Mouse (Mus musculus) neural tube, embryonic 15.5 days (tissue): ENCODE measurements around the gene Lypla2. TPM values are rescaled to one million over a fixed set of nuclear protein-coding genes. Genes with fewer than 3 reads are reported as not detected.
A peak's percentile ranks its signal among the peaks of the same experiment; 100 is the strongest.
"Not testable (repeated sequence)": the region's sequence is repeated elsewhere in the genome, so short reads cannot be mapped to it uniquely, and the experiment has no call there.

ENCODE experiments used
- ATAC-seq: fragments of 200-750 bp; cut with Nextera tagmentation; 2 replicates; pipeline ENCODE4 v1.8.0; 2017; ENCODE audit warnings: mild to moderate bottlenecking, moderate TSS enrichment, moderate library complexity; ENCODE audit not compliant: low FRiP score
- H3K27ac ChIP-seq: fragments of 300-500 bp; sonication (generic); replicated peaks from 2 replicates; pipeline ENCODE4 v1.5.1; 2015; ENCODE audit warnings: mild to moderate bottlenecking, inconsistent platforms
- H3K27me3 ChIP-seq: fragments of 300-500 bp; sonication (generic); replicated peaks from 2 replicates; pipeline ENCODE4 v1.6.1; 2015; ENCODE audit warnings: inconsistent platforms
- H3K36me3 ChIP-seq: fragments of 300-500 bp; sonication (generic); 2 replicates; pipeline ENCODE4 v1.6.1; 2015; ENCODE audit warnings: inconsistent platforms
- H3K4me1 ChIP-seq: fragments of 300-500 bp; sonication (generic); 2 replicates; pipeline ENCODE4 v1.6.1; 2015; ENCODE audit warnings: inconsistent platforms
- H3K4me2 ChIP-seq: fragments of 300-500 bp; sonication (generic); 2 replicates; pipeline ENCODE4 v1.6.1; 2015; ENCODE audit warnings: inconsistent platforms, mild to moderate bottlenecking, moderate library complexity
- H3K4me3 ChIP-seq: fragments of 300-500 bp; sonication (generic); replicated peaks from 2 replicates; pipeline ENCODE4 v1.5.1; 2015; ENCODE audit warnings: mild to moderate bottlenecking, inconsistent platforms
- H3K9ac ChIP-seq: fragments of 300-500 bp; sonication (generic); replicated peaks from 2 replicates; pipeline ENCODE4 v1.6.1; 2015; ENCODE audit warnings: mild to moderate bottlenecking, inconsistent platforms
- H3K9me3 ChIP-seq: fragments of 300-500 bp; sonication (generic); replicated peaks from 2 replicates; pipeline ENCODE4 v1.6.1; 2016; ENCODE audit warnings: inconsistent platforms
- WGBS: fragments of 180-500 bp; shearing (Covaris S2); methylation state at CpG from one replicate; pipeline ENCODE4 v1.1.7; 2015; ENCODE audit warnings: mixed read lengths; 5-methylcytosine and 5-hydroxymethylcytosine counted together
- polyA plus RNA-seq: library from polyadenylated mRNA; unstranded; fragments of >200 nt; fragmentation: Nextera tagmentation; extraction: Ambion mirVana; gene quantifications from 2 replicates; pipeline ENCODE4 v1.2.1, GENCODE M21; 2015

The Lypla2 gene
- polyA plus RNA-seq, 1 experiment from 2014 or later: 211 TPM

DNA sequence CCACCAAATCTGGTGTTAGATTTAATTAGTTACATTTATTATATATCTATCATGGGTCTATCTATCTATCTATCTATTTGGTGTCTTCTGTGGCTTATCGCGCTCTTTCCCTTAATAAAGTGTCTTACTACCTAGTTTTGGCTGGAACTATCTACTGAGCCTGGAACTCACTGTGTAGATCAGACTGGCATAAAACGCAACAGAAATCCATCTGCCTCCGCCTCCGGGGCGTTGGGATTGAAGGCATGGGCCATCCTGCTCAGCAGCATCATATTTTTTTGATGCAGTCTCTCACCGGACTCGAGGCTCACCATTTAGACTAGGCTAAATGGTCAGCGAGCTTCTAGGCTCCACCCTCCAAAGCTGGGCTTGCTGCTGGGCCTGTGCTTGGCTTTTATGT, 15.3 kb upstream of the Lypla2 start:
- ATAC-seq: 0 out of 2 replicates have a peak, but pooled peaks have one; percentile 6
- H3K36me3 ChIP-seq: peaks cover 19% of the 10 kb centered on the region
- peak overlapping the region; percentile 88 for H3K4me2 ChIP-seq
- peak overlapping the region; percentile 93 for H3K27ac ChIP-seq
- H3K9me3 ChIP-seq: no peaks in the 10 kb centered on the region
- H3K9ac ChIP-seq: peak overlapping the region; percentile 89
- peak overlapping the region; percentile 95 for H3K4me3 ChIP-seq
- H3K27me3 ChIP-seq: no peaks in the 10 kb centered on the region
- 69% methylated on average over 9 of the region's 9 CpGs for WGBS
- H3K4me1 ChIP-seq: peaks cover 26% of the 10 kb centered on the region

DNA sequence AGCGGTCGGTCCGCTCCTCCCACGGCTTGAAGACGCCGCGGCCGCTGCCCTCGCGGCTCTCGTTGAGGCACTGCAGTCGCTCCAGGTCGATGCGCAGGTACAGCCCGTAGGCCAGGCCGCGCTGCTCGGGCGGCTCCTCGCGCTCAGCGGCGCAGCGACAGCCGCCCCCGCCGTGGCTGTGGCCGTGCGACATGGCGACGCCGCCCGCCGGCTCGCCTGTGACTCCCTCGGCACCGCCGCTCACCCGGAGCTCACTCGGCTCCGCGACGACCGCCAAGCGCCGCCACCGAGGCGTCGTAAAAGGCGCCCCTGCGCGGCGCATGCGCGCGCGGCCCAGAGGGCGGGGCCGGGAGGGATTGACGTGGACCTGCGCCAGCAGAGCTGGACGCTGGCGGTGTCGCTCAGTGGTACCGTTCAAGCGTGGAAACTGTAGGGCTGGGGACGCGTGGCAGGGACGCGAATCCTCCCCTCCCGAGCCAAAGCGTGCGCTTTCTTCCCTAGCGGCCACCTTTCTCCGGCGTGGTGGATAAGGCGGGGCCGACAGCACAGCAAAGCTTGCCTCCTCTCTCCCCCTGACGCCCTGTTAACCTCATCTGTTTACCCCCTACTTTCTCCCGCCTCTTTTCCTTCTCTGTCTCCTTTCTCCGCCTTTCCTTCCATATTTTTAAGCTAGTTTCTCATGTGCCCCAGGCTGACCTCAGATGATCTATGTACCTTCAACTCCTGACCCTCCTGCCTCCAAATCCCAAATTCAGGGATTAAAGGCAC, 14.7 kb upstream of the Lypla2 start, which contains the start of gene Pithd1:
Pithd1 (minus strand) TSS at position 322 of the 768 bp plus-strand sequence.
- Histone ChIP-seq H3K4me1 (peaks cover 26% of the 10 kb centered on the region), H3K36me3 (peaks cover 22% of the 10 kb centered on the region), H3K27me3 (no peaks in the 10 kb centered on the region), H3K4me2 (peak within 1 kb of the TSS; percentile 88), H3K9ac (peak within 1 kb of the TSS; percentile 89), H3K4me3 (peak within 1 kb of the TSS; percentile 95), H3K27ac (peak within 1 kb of the TSS; percentile 93), H3K9me3 (no peaks in the 10 kb centered on the region)
- peak; percentile 94 for ATAC-seq
- 1% methylated on average over 57 of the region's 81 CpGs for WGBS

DNA sequence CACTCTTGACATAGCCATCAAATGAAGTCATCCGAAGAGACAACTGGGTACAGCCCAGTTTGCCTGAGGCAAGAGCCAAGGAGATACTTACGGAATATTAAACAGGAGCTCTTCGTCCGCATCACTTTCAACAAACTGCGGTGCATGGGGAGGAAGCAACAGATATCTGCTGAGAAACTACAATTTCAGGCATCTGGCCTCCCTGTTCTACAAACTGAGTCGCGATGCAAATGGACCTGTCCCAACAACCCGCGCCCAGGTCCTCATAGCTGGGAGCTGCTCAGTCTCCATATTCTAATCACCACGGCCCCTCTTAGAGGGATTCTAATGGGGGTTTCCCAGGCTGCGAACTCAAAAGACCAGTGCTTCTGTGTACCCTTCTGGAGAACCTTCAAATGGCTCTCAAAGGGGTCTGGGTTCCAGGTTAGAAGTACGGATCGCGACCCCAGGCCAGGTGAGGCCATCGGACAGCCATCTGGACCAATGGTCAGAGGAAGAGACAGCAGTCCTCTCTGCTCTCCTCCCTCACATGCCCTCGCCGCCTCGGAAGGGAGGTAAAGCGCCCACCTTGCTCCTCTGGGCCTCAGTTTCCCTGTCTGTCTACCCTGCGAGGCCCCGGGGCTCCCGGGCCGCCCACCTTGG, 14.0 kb upstream of the Lypla2 start:
- H3K4me3 ChIP-seq: peak overlapping the region; percentile 95
- no peaks in the 10 kb centered on the region for H3K9me3 ChIP-seq
- 5% methylated on average over 22 of the region's 23 CpGs for WGBS
- peak overlapping the region; percentile 88 for H3K4me2 ChIP-seq
- peaks cover 26% of the 10 kb centered on the region for H3K4me1 ChIP-seq
- peak overlapping the region; percentile 93 for H3K27ac ChIP-seq
- peak; percentile 4; the same call in 1 of the 2 replicates for ATAC-seq
- peak overlapping the region; percentile 89 for H3K9ac ChIP-seq
- no peaks in the 10 kb centered on the region for H3K27me3 ChIP-seq
- H3K36me3 ChIP-seq: peaks cover 25% of the 10 kb centered on the region

DNA sequence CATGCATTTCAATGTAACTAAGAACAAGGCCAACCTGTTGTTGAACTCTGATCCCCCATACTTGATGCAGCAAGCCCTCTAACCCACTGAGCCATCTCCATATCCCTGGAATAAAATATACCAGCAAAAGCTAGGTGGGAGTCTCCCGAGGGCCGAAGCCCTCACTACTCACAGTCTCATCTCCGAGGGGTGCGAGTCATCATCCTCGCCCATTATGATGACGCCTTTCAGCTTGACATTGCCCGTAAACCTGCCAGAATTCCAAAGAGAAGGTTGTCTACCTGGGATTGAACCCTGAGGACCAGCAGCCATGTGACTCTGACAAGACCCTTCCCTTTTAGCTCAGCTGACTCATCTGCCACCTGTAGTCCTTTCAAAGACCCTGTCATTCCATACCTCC, 13.3 kb upstream of the Lypla2 start:
- Histone ChIP-seq H3K4me1 (peaks cover 26% of the 10 kb centered on the region), H3K4me3 (peak overlapping the region; percentile 95), H3K9me3 (no peaks in the 10 kb centered on the region), H3K4me2 (peak overlapping the region; percentile 88), H3K36me3 (peaks cover 25% of the 10 kb centered on the region), H3K27ac (no peak overlapping the region), H3K27me3 (no peaks in the 10 kb centered on the region), H3K9ac (peak overlapping the region; percentile 89; the same call in 1 of the 2 replicates)
- no peak for ATAC-seq
- 93% methylated on average over 7 of the region's 7 CpGs for WGBS

DNA sequence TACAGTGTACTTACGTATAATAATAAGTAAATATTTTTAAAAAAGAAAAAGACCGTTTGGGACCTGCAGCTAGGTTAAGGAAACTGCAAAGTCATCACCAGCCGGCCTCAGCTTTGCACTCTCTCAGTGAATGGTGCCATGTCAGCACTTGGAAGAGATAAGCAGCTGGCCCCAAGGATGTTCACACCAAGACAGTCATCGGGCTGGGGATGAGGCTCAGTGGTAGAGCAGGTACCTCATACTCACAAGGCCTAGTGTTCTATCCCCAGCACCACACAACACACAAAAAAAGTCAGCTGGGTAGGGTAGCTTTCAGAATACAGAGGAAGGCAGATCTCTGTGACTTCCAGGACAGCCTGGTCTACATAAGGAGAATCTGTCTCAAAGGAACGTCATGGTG, 12.8 kb upstream of the Lypla2 start:
- H3K36me3 ChIP-seq: peaks cover 25% of the 10 kb centered on the region
- H3K27me3 ChIP-seq: no peaks in the 10 kb centered on the region
- H3K4me2 ChIP-seq: peak overlapping the region; percentile 88; the same call in 1 of the 2 replicates
- H3K27ac ChIP-seq: no peak overlapping the region
- H3K9me3 ChIP-seq: no peaks in the 10 kb centered on the region
- WGBS: 94% methylated on average over 5 of the region's 5 CpGs
- H3K4me1 ChIP-seq: peaks cover 26% of the 10 kb centered on the region
- ATAC-seq: no peak
- no peak overlapping the region for H3K9ac ChIP-seq
- no peak overlapping the region for H3K4me3 ChIP-seq

DNA sequence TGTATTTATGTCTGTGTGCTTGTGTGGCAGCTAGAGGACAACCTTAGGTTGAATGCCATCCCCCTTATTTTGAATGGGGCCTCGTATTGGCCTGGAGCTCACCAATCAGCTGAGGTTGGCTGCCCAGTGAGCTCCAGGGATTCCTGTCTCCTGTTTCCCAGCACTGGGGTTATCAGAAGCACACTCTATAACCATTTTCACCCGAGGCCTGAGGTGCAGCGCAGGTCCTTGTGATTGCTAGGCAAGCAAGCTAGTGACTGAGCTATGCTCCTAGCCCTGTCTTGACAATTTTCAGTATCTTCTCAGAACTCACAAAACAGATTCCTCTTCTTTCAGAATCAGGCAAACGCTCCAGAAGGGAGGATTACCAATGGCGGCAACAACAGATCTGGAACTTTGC, 12.1 kb upstream of the Lypla2 start:
- WGBS: 88% methylated on average over 5 of the region's 5 CpGs
- peaks cover 26% of the 10 kb centered on the region for H3K4me1 ChIP-seq
- H3K9me3 ChIP-seq: no peaks in the 10 kb centered on the region
- H3K9ac ChIP-seq: no peak overlapping the region
- H3K27ac ChIP-seq: no peak overlapping the region
- no peaks in the 10 kb centered on the region for H3K27me3 ChIP-seq
- H3K36me3 ChIP-seq: peaks cover 25% of the 10 kb centered on the region
- no peak for ATAC-seq
- H3K4me3 ChIP-seq: no peak overlapping the region
- no peak overlapping the region for H3K4me2 ChIP-seq

DNA sequence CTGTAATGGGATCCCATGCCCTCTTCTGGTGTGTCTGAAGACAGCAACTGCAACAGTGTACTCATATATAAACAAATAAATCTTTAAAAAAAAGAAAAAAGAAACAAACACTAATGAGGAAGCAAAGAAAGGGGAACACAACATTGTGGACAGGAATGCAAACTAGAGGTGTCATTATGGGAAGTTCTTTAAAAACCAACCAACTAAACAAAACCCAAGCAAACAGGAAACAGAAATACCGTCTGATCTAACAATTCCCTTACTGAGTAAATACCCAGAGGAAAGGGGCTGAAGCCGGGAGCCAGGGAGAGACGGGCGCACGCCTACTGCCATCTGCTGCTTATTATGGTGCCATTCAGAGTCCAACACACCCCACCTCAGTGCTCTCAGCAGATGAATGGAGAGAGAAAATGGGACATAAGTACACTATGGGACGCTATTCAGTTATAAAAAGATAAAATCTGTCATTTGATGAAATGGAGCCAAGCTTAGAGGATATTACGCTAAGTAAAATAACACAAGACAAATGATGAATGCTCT, 9.2 kb upstream of the Lypla2 start:
- no peak for ATAC-seq
- no peak overlapping the region for H3K9ac ChIP-seq
- H3K27ac ChIP-seq: no peak overlapping the region
- 80% methylated on average over 7 of the region's 7 CpGs for WGBS
- H3K4me1 ChIP-seq: peaks cover 19% of the 10 kb centered on the region
- no peaks in the 10 kb centered on the region for H3K27me3 ChIP-seq
- H3K36me3 ChIP-seq: peaks cover 42% of the 10 kb centered on the region
- H3K4me3 ChIP-seq: no peak overlapping the region
- no peaks in the 10 kb centered on the region for H3K9me3 ChIP-seq
- no peak overlapping the region for H3K4me2 ChIP-seq

DNA sequence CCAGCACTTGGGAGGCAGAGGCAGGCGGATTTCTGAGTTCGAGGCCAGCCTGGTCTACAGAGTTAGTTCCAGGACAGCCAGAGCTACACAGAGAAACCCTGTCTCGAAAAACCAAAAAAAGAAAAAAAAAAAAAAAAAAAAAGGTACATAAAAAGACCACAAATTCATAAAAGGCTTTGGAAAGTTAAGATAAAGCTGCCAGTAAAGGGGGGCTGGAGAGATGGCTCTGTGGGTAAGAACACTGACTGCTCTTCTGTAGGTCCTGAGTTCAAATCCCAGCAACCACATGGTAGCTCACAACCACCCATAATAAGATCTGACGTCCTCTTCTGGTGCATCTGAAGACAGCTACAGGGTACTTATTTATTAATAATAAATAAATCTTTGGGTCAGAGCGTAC, 7.8 kb upstream of the Lypla2 start:
- 94% methylated on average over 5 of the region's 5 CpGs for WGBS
- H3K4me1 ChIP-seq, H3K4me3 ChIP-seq, H3K9ac ChIP-seq, H3K27ac ChIP-seq, ATAC-seq, H3K27me3 ChIP-seq, H3K4me2 ChIP-seq, H3K9me3 ChIP-seq: not testable (repeated sequence)
- H3K36me3 ChIP-seq: peaks cover 54% of the 10 kb centered on the region

DNA sequence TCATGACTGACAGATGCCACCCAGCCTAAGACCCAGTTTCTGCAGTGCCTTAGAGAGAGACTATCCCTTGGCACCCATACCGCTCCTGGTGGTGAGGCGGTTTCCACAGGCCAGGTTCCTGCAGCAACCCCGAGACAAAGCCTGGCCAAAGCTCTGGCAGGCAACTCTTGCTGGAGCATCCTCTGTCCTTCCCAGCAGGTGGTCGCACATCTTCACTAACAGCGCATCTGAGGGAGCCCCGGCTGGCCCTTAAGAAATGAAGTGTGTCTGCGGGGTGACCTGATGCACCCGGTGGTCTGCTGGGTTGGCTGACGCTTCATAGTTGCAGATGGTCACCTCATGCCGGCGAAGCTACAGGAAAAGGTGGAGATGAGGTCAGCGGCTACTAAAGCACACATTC, 3.7 kb upstream of the Lypla2 start:
- no peak overlapping the region for H3K4me2 ChIP-seq
- H3K36me3 ChIP-seq: peaks cover 41% of the 10 kb centered on the region
- 92% methylated on average over 12 of the region's 12 CpGs for WGBS
- no peak for ATAC-seq
- no peak overlapping the region for H3K4me3 ChIP-seq
- no peaks in the 10 kb centered on the region for H3K9me3 ChIP-seq
- H3K9ac ChIP-seq: no peak overlapping the region
- H3K4me1 ChIP-seq: peaks cover 13% of the 10 kb centered on the region
- no peaks in the 10 kb centered on the region for H3K27me3 ChIP-seq
- H3K27ac ChIP-seq: no peak overlapping the region

DNA sequence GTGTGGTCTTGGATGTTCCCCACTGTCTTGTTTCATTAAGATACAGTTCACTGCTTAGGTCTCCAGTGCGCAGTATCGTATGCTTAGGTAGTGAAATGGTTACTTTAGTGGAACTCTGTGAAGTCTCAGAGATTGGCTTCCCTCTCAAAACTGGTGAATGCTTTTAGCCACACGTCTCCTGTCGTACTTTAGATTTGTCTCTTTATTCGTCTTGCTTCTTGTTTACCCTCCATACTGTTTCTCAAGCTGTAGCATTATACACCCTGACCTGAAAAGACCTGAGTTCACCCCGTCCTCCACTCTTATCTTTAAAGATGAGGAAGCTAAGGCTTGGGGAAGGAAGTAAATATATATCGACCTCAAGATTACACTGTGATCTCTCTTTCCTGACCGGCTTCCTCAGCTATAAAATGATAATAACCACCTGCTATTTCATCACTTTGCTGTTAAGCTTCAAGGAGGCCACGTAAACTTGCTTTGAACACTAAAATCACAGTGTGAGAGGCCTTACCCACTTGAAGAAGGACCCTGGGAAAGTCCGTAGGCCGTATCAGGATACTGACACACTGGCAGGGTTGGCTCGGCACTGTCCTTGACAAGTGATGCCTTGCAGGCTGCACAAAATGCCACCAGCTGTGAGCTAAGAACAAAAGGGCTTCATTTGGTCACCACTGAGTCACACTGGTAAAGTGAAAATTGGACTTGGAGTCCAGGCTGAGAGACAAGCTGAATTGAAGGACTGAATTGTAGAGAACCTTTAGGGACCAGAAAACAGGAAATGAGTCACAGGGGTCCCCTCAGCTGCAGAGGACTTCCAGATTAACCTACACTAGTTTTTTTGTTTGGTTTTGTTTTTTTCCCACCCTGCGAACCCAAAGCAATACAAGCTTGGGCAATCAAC, 735 bp upstream of the Lypla2 start:
- no peaks in the 10 kb centered on the region for H3K9me3 ChIP-seq
- H3K4me2 ChIP-seq: peak overlapping the region; percentile 86
- peaks cover 25% of the 10 kb centered on the region for H3K4me1 ChIP-seq
- H3K9ac ChIP-seq: peak overlapping the region; percentile 91; the same call in 1 of the 2 replicates
- peak overlapping the region; percentile 97 for H3K4me3 ChIP-seq
- no peaks in the 10 kb centered on the region for H3K27me3 ChIP-seq
- ATAC-seq: no peak
- peak overlapping the region; percentile 60 for H3K27ac ChIP-seq
- WGBS: 74% methylated on average over 13 of the region's 13 CpGs
- H3K36me3 ChIP-seq: peaks cover 56% of the 10 kb centered on the region
